Mouse (Mus musculus) midbrain, embryonic 14.5 days (tissue): Measurements from ENCODE around the gene Larp1. TPM values are rescaled to one million over a fixed set of nuclear protein-coding genes. Genes with fewer than 3 reads are reported as not detected.
A peak's percentile ranks its signal among the peaks of the same experiment; 100 is the strongest.

ENCODE experiments used
- ATAC-seq: fragments of 200-750 bp; cut with Nextera tagmentation; 2 replicates; pipeline ENCODE4 v1.8.0; 2017; ENCODE audit warnings: moderate number of reproducible peaks, moderate library complexity; ENCODE audit not compliant: low FRiP score, low TSS enrichment
- DNase-seq: peaks from one replicate; pipeline ENCODE4 v3.0.0-alpha.2; 2015
- H3K27ac ChIP-seq: fragments of 300-500 bp; sonication (generic); replicated peaks from 2 replicates; pipeline ENCODE4 v1.5.1; 2014; ENCODE audit warnings: mild to moderate bottlenecking, low read depth, low read length, moderate library complexity
- H3K27me3 ChIP-seq: fragments of 300-500 bp; sonication (generic); 2 replicates; pipeline ENCODE4 v1.6.1; 2014; ENCODE audit warnings: low read length, control low read depth, mixed read lengths; ENCODE audit not compliant: control insufficient read depth, insufficient read depth
- H3K36me3 ChIP-seq: fragments of 300-500 bp; sonication (generic); 2 replicates; pipeline ENCODE4 v1.6.1; 2014; ENCODE audit warnings: low read length, control low read depth; ENCODE audit not compliant: control insufficient read depth, insufficient read depth
- H3K4me1 ChIP-seq: fragments of 300-500 bp; sonication (generic); 2 replicates; pipeline ENCODE4 v1.6.1; 2014; ENCODE audit warnings: mild to moderate bottlenecking, antibody characterized with exemption, low read length, control low read depth; ENCODE audit not compliant: control insufficient read depth, insufficient read depth
- H3K4me2 ChIP-seq: fragments of 300-500 bp; sonication (generic); 2 replicates; pipeline ENCODE4 v1.6.1; 2014; ENCODE audit warnings: mild to moderate bottlenecking, low read length, moderate library complexity
- H3K4me3 ChIP-seq: fragments of 300-500 bp; sonication (generic); replicated peaks from 2 replicates; pipeline ENCODE4 v1.5.1; 2014; ENCODE audit warnings: low read depth, low read length
- H3K9ac ChIP-seq: fragments of 300-500 bp; sonication (generic); replicated peaks from 2 replicates; pipeline ENCODE4 v1.6.1; 2014; ENCODE audit warnings: mild to moderate bottlenecking, low read length, moderate library complexity
- H3K9me3 ChIP-seq: fragments of 300-500 bp; sonication (generic); 2 replicates; pipeline ENCODE4 v1.6.1; 2016; ENCODE audit warnings: low read length, control low read depth, mixed read lengths; ENCODE audit not compliant: control insufficient read depth
- WGBS: fragments of 180-500 bp; shearing (Covaris S2); extraction: QIAGEN DNeasy Blood & Tissue Kit; methylation state at CpG from one replicate; pipeline ENCODE4 v1.1.7; 2014; 5-methylcytosine and 5-hydroxymethylcytosine counted together
- polyA plus RNA-seq: library from polyadenylated mRNA; unstranded; fragments of >200 nt; fragmentation: Nextera tagmentation; extraction: Ambion mirVana; gene quantifications from 2 replicates; pipeline ENCODE4 v1.2.1, GENCODE M21; 2014

Gene Larp1
- polyA plus RNA-seq, 1 experiment from 2014 or later: 19.1 TPM

- ATAC-seq (no peak), DNase-seq (no peak)
- Histone ChIP-seq H3K36me3 (no peaks in the 10 kb centered on the region), H3K4me1 (no peaks in the 10 kb centered on the region), H3K4me3 (no peak overlapping the region), H3K4me2 (no peak overlapping the region), H3K27me3 (no peaks in the 10 kb centered on the region), H3K9me3 (no peaks in the 10 kb centered on the region), H3K27ac (no peak overlapping the region), H3K9ac (no peak overlapping the region)
- WGBS: 95% methylated on average over 6 of the region's 6 CpGs
These were observed 22.4 kb upstream of the Larp1 start for GRCm38 (mm10) chr11:57986456-57986855.

- no peak for DNase-seq
- no peak for ATAC-seq
- WGBS: 97% methylated on average over 7 of the region's 7 CpGs
These were observed 22.0 kb upstream of the Larp1 start for GRCm38 (mm10) chr11:57986861-57987260.

GRCm38 (mm10) chr11:57998168-57998567 is 10.7 kb upstream of the Larp1 start:
- H3K4me3 ChIP-seq: no peak overlapping the region
- no peak overlapping the region for H3K27ac ChIP-seq
- no peaks in the 10 kb centered on the region for H3K36me3 ChIP-seq
- H3K4me1 ChIP-seq: no peaks in the 10 kb centered on the region
- H3K27me3 ChIP-seq: no peaks in the 10 kb centered on the region
- no peak overlapping the region for H3K9ac ChIP-seq
- 87% methylated on average over 7 of the region's 7 CpGs for WGBS
- H3K4me2 ChIP-seq: no peak overlapping the region
- ATAC-seq (no peak), DNase-seq (no peak)
- no peaks in the 10 kb centered on the region for H3K9me3 ChIP-seq

More at GRCm38 (mm10) chr11:57986861-57987260, 22.0 kb upstream of the Larp1 start:
- no peaks in the 10 kb centered on the region for H3K9me3 ChIP-seq
- no peak overlapping the region for H3K27ac ChIP-seq
- H3K4me3 ChIP-seq: no peak overlapping the region
- H3K4me2 ChIP-seq: no peak overlapping the region
- H3K36me3 ChIP-seq: no peaks in the 10 kb centered on the region
- H3K27me3 ChIP-seq: no peaks in the 10 kb centered on the region
- no peaks in the 10 kb centered on the region for H3K4me1 ChIP-seq
- H3K9ac ChIP-seq: no peak overlapping the region

- H3K9me3 ChIP-seq: no peaks in the 10 kb centered on the region
- no peak overlapping the region for H3K9ac ChIP-seq
- no peaks in the 10 kb centered on the region for H3K4me1 ChIP-seq
- H3K36me3 ChIP-seq: no peaks in the 10 kb centered on the region
- ATAC-seq: no peak
- DNase-seq: no peak
- H3K27ac ChIP-seq: no peak overlapping the region
- H3K27me3 ChIP-seq: no peaks in the 10 kb centered on the region
- 13% methylated on average over 1 of the region's 1 CpGs for WGBS
- H3K4me2 ChIP-seq: no peak overlapping the region
- H3K4me3 ChIP-seq: no peak overlapping the region
These were observed 10.0 kb upstream of the Larp1 start for GRCm38 (mm10) chr11:57998872-57999271.

- Histone ChIP-seq H3K4me3 (no peak overlapping the region), H3K27me3 (no peaks in the 10 kb centered on the region), H3K36me3 (no peaks in the 10 kb centered on the region), H3K9ac (no peak overlapping the region), H3K4me2 (no peak overlapping the region), H3K9me3 (no peaks in the 10 kb centered on the region), H3K27ac (no peak overlapping the region), H3K4me1 (0 out of 2 replicates have a peak, but pooled peaks cover 3% of the 10 kb centered on the region)
- 87% methylated on average over 8 of the region's 8 CpGs for WGBS
- no peak for DNase-seq
- no peak for ATAC-seq
These were observed 5.7 kb upstream of the Larp1 start for GRCm38 (mm10) chr11:58003126-58003525.

GRCm38 (mm10) chr11:58003734-58004133 is 5.1 kb upstream of the Larp1 start:
- Histone ChIP-seq H3K4me2 (no peak overlapping the region), H3K9me3 (no peaks in the 10 kb centered on the region), H3K27me3 (no peaks in the 10 kb centered on the region), H3K27ac (no peak overlapping the region), H3K4me1 (0 out of 2 replicates have a peak, but pooled peaks cover 5% of the 10 kb centered on the region), H3K4me3 (no peak overlapping the region), H3K9ac (no peak overlapping the region), H3K36me3 (no peaks in the 10 kb centered on the region)
- ATAC-seq (no peak), DNase-seq (no peak)
- WGBS: 68% methylated on average over 6 of the region's 6 CpGs

GRCm38 (mm10) chr11:58005110-58005509 is 3.8 kb upstream of the Larp1 start:
- ATAC-seq: no peak
- Histone ChIP-seq H3K9ac (no peak overlapping the region), H3K4me2 (no peak overlapping the region), H3K27ac (no peak overlapping the region), H3K36me3 (no peaks in the 10 kb centered on the region), H3K4me1 (peaks cover 6% of the 10 kb centered on the region; the same call in 1 of the 2 replicates), H3K4me3 (no peak overlapping the region), H3K27me3 (no peaks in the 10 kb centered on the region), H3K9me3 (no peaks in the 10 kb centered on the region)
- DNase-seq: no peak

GRCm38 (mm10) chr11:58008013-58008412 is 851 bp upstream of the Larp1 start:
- WGBS: 17% methylated on average over 5 of the region's 5 CpGs
- peak overlapping the region; percentile 77 for H3K4me2 ChIP-seq
- no peaks in the 10 kb centered on the region for H3K9me3 ChIP-seq
- peak overlapping the region; percentile 66 for H3K27ac ChIP-seq
- no peaks in the 10 kb centered on the region for H3K27me3 ChIP-seq
- no peak for DNase-seq
- H3K4me1 ChIP-seq: peaks cover 21% of the 10 kb centered on the region
- H3K9ac ChIP-seq: peak overlapping the region; percentile 64
- ATAC-seq: no peak
- H3K4me3 ChIP-seq: peak overlapping the region; percentile 49
- H3K36me3 ChIP-seq: no peaks in the 10 kb centered on the region

GRCm38 (mm10) chr11:58008437-58009050 is 320 bp upstream of the Larp1 start:
- Histone ChIP-seq H3K36me3 (no peaks in the 10 kb centered on the region), H3K27ac (peak overlapping the region; percentile 91), H3K9ac (peak overlapping the region; percentile 87), H3K9me3 (no peaks in the 10 kb centered on the region), H3K4me3 (peak overlapping the region; percentile 89), H3K4me1 (peaks cover 21% of the 10 kb centered on the region), H3K4me2 (peak overlapping the region; percentile 77), H3K27me3 (no peaks in the 10 kb centered on the region)
- peak; percentile 98 for DNase-seq
- WGBS: 1% methylated on average over 73 of the region's 74 CpGs
- peak; percentile 94 for ATAC-seq
